Mouse (Mus musculus) midbrain, embryonic 15.5 days (tissue): ENCODE results near the gene Arhgef12. TPM values are rescaled to one million over a fixed set of nuclear protein-coding genes. Genes with fewer than 3 reads are reported as not detected.
"Not testable (repeated sequence)": the region's sequence is repeated elsewhere in the genome, so short reads cannot be mapped to it uniquely, and the experiment has no call there.

Experiments
- ATAC-seq: fragments of 200-750 bp; cut with Nextera tagmentation; replicated peaks from 2 replicates; pipeline ENCODE4 v1.8.0; 2017; ENCODE audit warnings: moderate TSS enrichment
- H3K27ac ChIP-seq: fragments of 300-500 bp; sonication (generic); 2 replicates; pipeline ENCODE4 v1.5.1; 2015; ENCODE audit warnings: mild to moderate bottlenecking, inconsistent platforms
- H3K27me3 ChIP-seq: fragments of 300-500 bp; sonication (generic); replicated peaks from 2 replicates; pipeline ENCODE4 v1.6.1; 2015; ENCODE audit warnings: inconsistent platforms
- H3K36me3 ChIP-seq: fragments of 300-500 bp; sonication (generic); replicated peaks from 2 replicates; pipeline ENCODE4 v1.6.1; 2015; ENCODE audit warnings: inconsistent platforms
- H3K4me1 ChIP-seq: fragments of 300-500 bp; sonication (generic); 2 replicates; pipeline ENCODE4 v1.6.1; 2015; ENCODE audit warnings: inconsistent platforms
- H3K4me2 ChIP-seq: fragments of 300-500 bp; sonication (generic); 2 replicates; pipeline ENCODE4 v1.6.1; 2015; ENCODE audit warnings: inconsistent platforms, mild to moderate bottlenecking, moderate library complexity
- H3K4me3 ChIP-seq: fragments of 300-500 bp; sonication (generic); 2 replicates; pipeline ENCODE4 v1.5.1; 2015; ENCODE audit warnings: mild to moderate bottlenecking, inconsistent platforms
- H3K9ac ChIP-seq: fragments of 300-500 bp; sonication (generic); 2 replicates; pipeline ENCODE4 v1.6.1; 2015; ENCODE audit warnings: mild to moderate bottlenecking, inconsistent platforms
- H3K9me3 ChIP-seq: fragments of 300-500 bp; sonication (generic); 2 replicates; pipeline ENCODE4 v1.6.1; 2016; ENCODE audit warnings: inconsistent platforms
- WGBS: fragments of 180-500 bp; shearing (Covaris S2); methylation state at CpG from one replicate; pipeline ENCODE4 v1.1.7; 2015; ENCODE audit warnings: mixed read lengths; 5-methylcytosine and 5-hydroxymethylcytosine counted together
- polyA plus RNA-seq: library from polyadenylated mRNA; unstranded; fragments of >200 nt; fragmentation: Nextera tagmentation; extraction: Ambion mirVana; gene quantifications from 2 replicates; pipeline ENCODE4 v1.2.1, GENCODE M21; 2015

Gene Arhgef12
- polyA plus RNA-seq, 1 experiment from 2014 or later, result 29.1 TPM

GRCm38 (mm10) chr9:43127101-43127787, 20.2 kb upstream of the Arhgef12 start:
- H3K9me3 ChIP-seq, result no peaks in the 10 kb centered on the region
- no peak for ATAC-seq
- H3K4me2 ChIP-seq, result no peak overlapping the region
- WGBS, result 69% methylated on average over 10 of the region's 10 CpGs
- H3K4me1 ChIP-seq, result no peaks in the 10 kb centered on the region
- no peak overlapping the region for H3K9ac ChIP-seq
- no peaks in the 10 kb centered on the region for H3K27me3 ChIP-seq
- no peak overlapping the region for H3K4me3 ChIP-seq
- H3K36me3 ChIP-seq, result no peaks in the 10 kb centered on the region
- no peak overlapping the region for H3K27ac ChIP-seq

- Histone ChIP-seq H3K4me2 (no peak overlapping the region), H3K36me3 (no peaks in the 10 kb centered on the region), H3K27me3 (no peaks in the 10 kb centered on the region), H3K9ac (no peak overlapping the region), H3K4me1 (no peaks in the 10 kb centered on the region), H3K27ac (no peak overlapping the region), H3K9me3 (no peaks in the 10 kb centered on the region), H3K4me3 (no peak overlapping the region)
- WGBS, result 74% methylated on average over 1 of the region's 1 CpGs
- ATAC-seq, result no peak
Measured at GRCm38 (mm10) chr9:43122379-43122778, 15.3 kb upstream of the Arhgef12 start.

GRCm38 (mm10) chr9:43121948-43122347, 14.9 kb upstream of the Arhgef12 start:
- H3K4me1 ChIP-seq, H3K27me3 ChIP-seq, H3K36me3 ChIP-seq, H3K9me3 ChIP-seq, H3K4me3 ChIP-seq, H3K27ac ChIP-seq, H3K4me2 ChIP-seq, H3K9ac ChIP-seq, ATAC-seq: not testable (repeated sequence)
- 90% methylated on average over 2 of the region's 2 CpGs for WGBS

- peak; percentile 43 for ATAC-seq
Measured at GRCm38 (mm10) chr9:43116997-43117336, 9.9 kb upstream of the Arhgef12 start.

GRCm38 (mm10) chr9:43116134-43116996, 9.3 kb upstream of the Arhgef12 start, which contains the start of gene Tmem136:
TSS of gene Tmem136 (minus strand) at chr9:43116570.
- H3K4me2 ChIP-seq, result peak within 1 kb of the TSS; percentile 66
- H3K4me3 ChIP-seq, result peak within 1 kb of the TSS; percentile 62
- 4% methylated on average over 55 of the region's 55 CpGs for WGBS
- H3K27ac ChIP-seq, result peak within 1 kb of the TSS; percentile 65
- peaks cover under 1% of the 10 kb centered on the region for H3K36me3 ChIP-seq
- H3K4me1 ChIP-seq, result peaks cover 18% of the 10 kb centered on the region
- H3K27me3 ChIP-seq, result no peaks in the 10 kb centered on the region
- H3K9me3 ChIP-seq, result no peaks in the 10 kb centered on the region
- H3K9ac ChIP-seq, result peak within 1 kb of the TSS; percentile 75
- ATAC-seq, result peak; percentile 98

More at GRCm38 (mm10) chr9:43116997-43117336, 9.9 kb upstream of the Arhgef12 start:
- H3K4me3 ChIP-seq, result peak overlapping the region; percentile 62
- no peaks in the 10 kb centered on the region for H3K27me3 ChIP-seq
- 88% methylated on average over 6 of the region's 6 CpGs for WGBS
- H3K9me3 ChIP-seq, result no peaks in the 10 kb centered on the region
- H3K36me3 ChIP-seq, result no peaks in the 10 kb centered on the region; the same call in 1 of the 2 replicates
- H3K27ac ChIP-seq, result peak overlapping the region; percentile 65; the same call in 1 of the 2 replicates
- peak overlapping the region; percentile 66 for H3K4me2 ChIP-seq
- peaks cover 18% of the 10 kb centered on the region for H3K4me1 ChIP-seq
- peak overlapping the region; percentile 75; the same call in 1 of the 2 replicates for H3K9ac ChIP-seq

GRCm38 (mm10) chr9:43115431-43116133, 8.5 kb upstream of the Arhgef12 start:
- H3K9me3 ChIP-seq, result no peaks in the 10 kb centered on the region
- peak overlapping the region; percentile 75 for H3K9ac ChIP-seq
- H3K27me3 ChIP-seq, result no peaks in the 10 kb centered on the region
- WGBS, result 9% methylated on average over 12 of the region's 12 CpGs
- peaks cover 5% of the 10 kb centered on the region for H3K36me3 ChIP-seq
- ATAC-seq, result no peak
- H3K4me2 ChIP-seq, result peak overlapping the region; percentile 66
- H3K27ac ChIP-seq, result peak overlapping the region; percentile 65
- H3K4me3 ChIP-seq, result peak overlapping the region; percentile 62
- peaks cover 18% of the 10 kb centered on the region for H3K4me1 ChIP-seq

GRCm38 (mm10) chr9:43114833-43115232, 7.8 kb upstream of the Arhgef12 start:
- Histone ChIP-seq H3K9ac (no peak overlapping the region), H3K27me3 (no peaks in the 10 kb centered on the region), H3K36me3 (peaks cover 5% of the 10 kb centered on the region), H3K27ac (no peak overlapping the region), H3K4me3 (no peak overlapping the region), H3K9me3 (no peaks in the 10 kb centered on the region), H3K4me1 (peaks cover 18% of the 10 kb centered on the region), H3K4me2 (no peak overlapping the region)
- 93% methylated on average over 4 of the region's 4 CpGs for WGBS
- no peak for ATAC-seq

GRCm38 (mm10) chr9:43110286-43110980, 3.4 kb upstream of the Arhgef12 start:
- Histone ChIP-seq H3K27ac (no peak overlapping the region), H3K9ac (no peak overlapping the region), H3K4me2 (no peak overlapping the region), H3K4me1 (peaks cover 13% of the 10 kb centered on the region), H3K27me3 (no peaks in the 10 kb centered on the region), H3K36me3 (peaks cover 5% of the 10 kb centered on the region), H3K9me3 (no peaks in the 10 kb centered on the region), H3K4me3 (no peak overlapping the region)
- ATAC-seq, result no peak
- WGBS, result 85% methylated on average over 8 of the region's 8 CpGs

- no peak overlapping the region for H3K27ac ChIP-seq
- no peak for ATAC-seq
- peaks cover 15% of the 10 kb centered on the region for H3K4me1 ChIP-seq
- no peaks in the 10 kb centered on the region for H3K9me3 ChIP-seq
- no peak overlapping the region for H3K9ac ChIP-seq
- no peaks in the 10 kb centered on the region for H3K27me3 ChIP-seq
- peaks cover 5% of the 10 kb centered on the region for H3K36me3 ChIP-seq
- H3K4me2 ChIP-seq, result no peak overlapping the region
- 90% methylated on average over 7 of the region's 7 CpGs for WGBS
- H3K4me3 ChIP-seq, result no peak overlapping the region
Measured at GRCm38 (mm10) chr9:43109125-43109524, 2.1 kb upstream of the Arhgef12 start.

- H3K9me3 ChIP-seq, result no peaks in the 10 kb centered on the region
- ATAC-seq, result no peak
- WGBS, result 81% methylated on average over 3 of the region's 3 CpGs
- no peak overlapping the region for H3K4me2 ChIP-seq
- no peak overlapping the region for H3K4me3 ChIP-seq
- peaks cover 5% of the 10 kb centered on the region for H3K36me3 ChIP-seq
- H3K4me1 ChIP-seq, result peaks cover 18% of the 10 kb centered on the region
- H3K9ac ChIP-seq, result no peak overlapping the region
- H3K27ac ChIP-seq, result no peak overlapping the region
- H3K27me3 ChIP-seq, result no peaks in the 10 kb centered on the region
Measured at GRCm38 (mm10) chr9:43108721-43109120, 1.7 kb upstream of the Arhgef12 start.

- Histone ChIP-seq H3K4me1 (peaks cover 24% of the 10 kb centered on the region), H3K4me2 (no peak overlapping the region), H3K27ac (no peak overlapping the region), H3K36me3 (peaks cover 5% of the 10 kb centered on the region), H3K27me3 (no peaks in the 10 kb centered on the region), H3K4me3 (no peak overlapping the region), H3K9ac (no peak overlapping the region), H3K9me3 (no peaks in the 10 kb centered on the region)
- no peak for ATAC-seq
- 88% methylated on average over 1 of the region's 1 CpGs for WGBS
Measured at GRCm38 (mm10) chr9:43108081-43108480, 1.0 kb upstream of the Arhgef12 start.
